Mouse (Mus musculus) heart, embryonic 14.5 days (tissue): ENCODE results near the gene Dennd1c. TPM values are rescaled to one million over a fixed set of nuclear protein-coding genes. Genes with fewer than 3 reads are reported as not detected.

Source experiments
- ATAC-seq: fragments of 200-750 bp; cut with Nextera tagmentation; 2 replicates; pipeline ENCODE4 v1.8.0; 2017; ENCODE audit warnings: low read depth, moderate TSS enrichment; ENCODE audit not compliant: insufficient number of reproducible peaks, insufficient read depth, low FRiP score
- H3K27ac ChIP-seq, 2 experiments: fragments of 200-500 bp in 1 of 2; fragments of 300-500 bp in 1 of 2; sonication (generic) in 1 of 2; replicated peaks in 1 of 2; 2 replicates each; pipeline ENCODE4 v1.5.1; 2012 to 2014; ENCODE audit warnings: low read depth in 2 of 2, low read length in 2 of 2, control low read depth in 1 of 2, mild to moderate bottlenecking in 1 of 2, mixed read lengths in 1 of 2; ENCODE audit not compliant: control insufficient read depth in 1 of 2, insufficient read depth in 1 of 2
- H3K27me3 ChIP-seq: fragments of 300-500 bp; sonication (generic); 2 replicates; pipeline ENCODE4 v1.6.1; 2014; ENCODE audit warnings: mild to moderate bottlenecking, low read length, control low read depth; ENCODE audit not compliant: control insufficient read depth, insufficient read depth
- H3K36me3 ChIP-seq: fragments of 300-500 bp; sonication (generic); 2 replicates; pipeline ENCODE4 v1.6.1; 2014; ENCODE audit warnings: mild to moderate bottlenecking, control low read depth, low read length, mixed read lengths; ENCODE audit not compliant: control insufficient read depth, insufficient read depth
- H3K4me1 ChIP-seq, 2 experiments: fragments of 200-500 bp in 1 of 2; fragments of 300-500 bp in 1 of 2; sonication (generic) in 1 of 2; 2 replicates each; pipeline ENCODE4 v1.6.1; 2012 to 2014; ENCODE audit warnings: low read length in 2 of 2, control low read depth in 1 of 2, mixed read lengths in 1 of 2; ENCODE audit not compliant: control insufficient read depth in 2 of 2, insufficient read depth in 2 of 2
- H3K4me2 ChIP-seq: fragments of 300-500 bp; sonication (generic); 2 replicates; pipeline ENCODE4 v1.6.1; 2014; ENCODE audit warnings: mild to moderate bottlenecking, low read length
- H3K4me3 ChIP-seq, 2 experiments: fragments of 200-500 bp in 1 of 2; fragments of 300-500 bp in 1 of 2; sonication (generic) in 1 of 2; 2 replicates each; pipeline ENCODE4 v1.5.1; 2012 to 2014; ENCODE audit warnings: low read length in 2 of 2, mild to moderate bottlenecking in 2 of 2, control low read depth in 1 of 2, low read depth in 1 of 2, moderate library complexity in 1 of 2; ENCODE audit not compliant: control insufficient read depth in 1 of 2, insufficient read depth in 1 of 2
- H3K9ac ChIP-seq: fragments of 300-500 bp; sonication (generic); 2 replicates; pipeline ENCODE4 v1.6.1; 2014; ENCODE audit warnings: mild to moderate bottlenecking, low read length
- H3K9me3 ChIP-seq: fragments of 300-500 bp; sonication (generic); 2 replicates; pipeline ENCODE4 v1.6.1; 2016; ENCODE audit warnings: low read length, control low read depth; ENCODE audit not compliant: control insufficient read depth
- WGBS: fragments of 180-500 bp; shearing (Covaris S2); extraction: QIAGEN DNeasy Blood & Tissue Kit; methylation state at CpG from one replicate; pipeline ENCODE4 v1.1.7; 2014; 5-methylcytosine and 5-hydroxymethylcytosine counted together
- polyA plus RNA-seq: library from polyadenylated mRNA; unstranded; fragments of >200 nt; fragmentation: Nextera tagmentation; extraction: Ambion mirVana; gene quantifications from 2 replicates; pipeline ENCODE4 v1.2.1, GENCODE M21; 2014

The Dennd1c gene
- polyA plus RNA-seq, 1 experiment from 2014 or later = 0.69 TPM

DNA sequence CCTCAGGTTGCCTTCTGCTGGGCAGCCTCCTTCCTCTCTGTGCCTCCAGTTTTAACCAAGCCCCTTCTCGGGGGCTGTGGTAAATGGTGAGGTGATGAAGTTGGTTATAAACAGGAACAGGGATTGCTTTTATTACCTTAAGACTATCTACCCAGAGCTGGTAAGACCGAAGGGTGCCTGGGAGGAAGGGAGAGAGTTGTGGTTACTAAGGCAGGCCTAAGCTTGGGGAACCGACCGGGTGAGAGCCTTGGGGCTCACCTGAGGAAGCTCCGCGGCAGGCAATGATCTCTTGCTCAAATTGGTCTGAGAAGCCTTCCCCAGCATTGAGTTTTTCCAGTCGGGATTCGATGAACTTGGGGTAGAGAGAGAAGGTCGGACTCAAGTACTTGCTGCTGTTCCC, 8.0 kb downstream of the Dennd1c start:
- Histone ChIP-seq H3K27ac (no peak overlapping the region), H3K9ac (no peak overlapping the region), H3K36me3 (no peaks in the 10 kb centered on the region), H3K4me1 (no peaks in the 10 kb centered on the region), H3K9me3 (no peaks in the 10 kb centered on the region), H3K4me2 (no peak overlapping the region), H3K4me3 (no peak overlapping the region), H3K27me3 (peaks cover 27% of the 10 kb centered on the region)
- no peak for ATAC-seq
- 12% methylated on average over 9 of the region's 9 CpGs for WGBS

DNA sequence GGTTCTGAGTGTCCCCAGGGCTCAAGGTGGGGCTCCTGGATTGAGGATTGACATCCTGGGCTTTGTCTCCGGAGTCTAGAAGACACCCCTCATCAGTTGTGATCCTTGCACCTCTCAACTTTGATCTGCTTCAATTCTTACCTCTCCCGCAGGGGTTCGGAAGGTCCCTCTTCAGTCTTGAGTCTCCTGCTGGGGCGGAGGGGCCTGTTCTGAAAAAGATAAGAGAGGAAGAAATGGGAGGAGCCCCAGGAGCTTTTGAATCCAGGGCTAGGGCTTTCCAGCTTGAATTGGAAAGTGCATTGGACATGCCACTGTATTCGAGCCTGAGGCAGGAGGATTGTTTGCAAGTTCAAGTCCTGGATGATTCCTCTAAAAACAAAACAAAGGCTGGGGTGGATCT, 11.4 kb downstream of the Dennd1c start:
- 37% methylated on average over 5 of the region's 5 CpGs for WGBS
- Histone ChIP-seq H3K4me3 (no peak overlapping the region), H3K4me1 (peaks cover 6 to 7% of the 10 kb centered on the region in 2 experiments; a peak in 2 of 4 replicates), H3K27ac (no peak overlapping the region), H3K9me3 (no peaks in the 10 kb centered on the region), H3K4me2 (no peak overlapping the region), H3K27me3 (peaks cover 53% of the 10 kb centered on the region), H3K36me3 (no peaks in the 10 kb centered on the region), H3K9ac (no peak overlapping the region)
- ATAC-seq = no peak

DNA sequence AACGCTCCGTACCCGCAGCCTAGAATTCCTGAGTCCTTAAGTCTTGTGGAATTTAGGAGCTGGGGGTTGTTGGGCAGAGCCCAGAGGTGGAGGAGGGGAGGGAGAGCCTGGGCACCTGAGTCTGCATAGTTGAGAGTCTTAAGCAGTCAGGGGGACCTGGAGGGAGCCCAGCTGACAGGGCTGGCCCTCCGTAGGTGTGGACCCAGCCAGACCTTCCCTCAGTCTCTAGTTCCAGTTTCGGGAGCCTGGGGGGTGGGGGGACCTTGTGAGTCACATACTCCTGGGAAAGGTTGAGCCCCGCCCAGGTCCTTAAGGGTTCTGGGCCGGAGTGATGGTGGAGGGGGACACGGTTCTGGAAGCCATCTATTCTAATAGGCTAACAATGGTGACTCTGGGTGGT, 15.3 kb downstream of the Dennd1c start:
- H3K36me3 ChIP-seq = no peaks in the 10 kb centered on the region
- H3K4me1 ChIP-seq = peaks cover 16 to 22% of the 10 kb centered on the region in 2 experiments; a peak in 3 of 4 replicates
- peaks cover 47% of the 10 kb centered on the region for H3K27me3 ChIP-seq
- no peak for ATAC-seq
- no peak overlapping the region for H3K9ac ChIP-seq
- H3K4me2 ChIP-seq = no peak overlapping the region
- no peaks in the 10 kb centered on the region for H3K9me3 ChIP-seq
- 16% methylated on average over 8 of the region's 8 CpGs for WGBS
- no peak overlapping the region for H3K27ac ChIP-seq
- no peak overlapping the region for H3K4me3 ChIP-seq

DNA sequence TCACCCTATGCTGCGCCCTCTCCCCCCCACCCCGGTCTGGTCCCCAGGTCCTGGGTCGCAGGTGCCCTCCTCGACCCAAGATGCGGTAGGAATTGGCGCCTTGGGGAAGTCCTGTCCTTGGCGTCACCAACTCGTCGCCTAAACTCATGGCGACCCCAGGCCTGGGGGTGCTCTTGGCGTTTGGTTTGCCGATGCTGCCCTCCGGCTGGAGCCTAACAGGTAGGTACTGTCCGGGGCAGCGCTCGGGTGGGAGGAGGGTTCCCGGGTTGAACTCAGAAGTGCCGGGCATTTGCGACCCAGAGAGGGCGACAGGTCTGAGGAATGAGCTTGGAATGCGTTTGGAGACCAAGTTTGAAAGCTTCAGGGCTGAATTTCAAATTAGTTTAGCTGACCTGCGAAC, 15.8 kb downstream of the Dennd1c start:
- Histone ChIP-seq H3K27ac (no peak overlapping the region), H3K4me3 (peak overlapping the region; percentile 13 to 44; a peak in 3 of 4 replicates), H3K27me3 (peaks cover 47% of the 10 kb centered on the region), H3K36me3 (0 out of 2 replicates have a peak, but pooled peaks cover 2% of the 10 kb centered on the region), H3K9me3 (no peaks in the 10 kb centered on the region), H3K4me2 (peak overlapping the region; percentile 77), H3K4me1 (peaks cover 18 to 27% of the 10 kb centered on the region in 2 experiments; a peak in 3 of 4 replicates), H3K9ac (no peak overlapping the region)
- ATAC-seq = no peak
- WGBS = 1% methylated on average over 22 of the region's 22 CpGs

DNA sequence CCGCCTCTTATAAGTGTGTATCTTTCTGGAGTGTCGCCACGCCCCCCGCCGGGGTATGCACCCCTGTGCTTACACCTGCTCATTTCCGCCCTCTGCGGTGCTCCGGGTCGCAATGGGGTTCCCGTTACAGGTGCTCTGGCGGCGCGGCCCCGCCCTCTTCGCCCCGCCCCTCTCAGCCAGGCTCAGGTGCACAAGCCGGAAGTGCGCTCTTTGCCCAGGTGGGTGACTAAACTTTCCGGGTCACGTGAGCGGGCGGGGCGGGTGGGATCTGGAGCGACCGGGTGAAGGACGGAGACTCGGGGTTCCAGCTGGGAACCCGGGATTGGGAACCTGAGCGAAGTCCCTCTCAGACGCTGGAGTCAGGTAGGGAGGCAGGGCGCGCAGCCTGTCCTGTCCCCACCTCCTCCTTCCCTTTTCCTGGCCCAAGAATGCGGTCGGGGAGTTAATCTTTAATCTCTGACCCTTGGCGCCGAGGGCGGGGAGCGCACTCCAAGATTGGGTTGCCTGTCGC, 16.2 kb downstream of the Dennd1c start:
- ATAC-seq = no peak
- Histone ChIP-seq H3K4me2 (peak overlapping the region; percentile 77), H3K36me3 (0 out of 2 replicates have a peak, but pooled peaks cover 2% of the 10 kb centered on the region), H3K27me3 (peaks cover 47% of the 10 kb centered on the region), H3K9ac (no peak overlapping the region), H3K4me1 (peaks cover 18 to 28% of the 10 kb centered on the region in 2 experiments; a peak in 3 of 4 replicates), H3K27ac (no peak overlapping the region), H3K4me3 (peak overlapping the region; percentile 16 to 44; a peak in 3 of 4 replicates), H3K9me3 (no peaks in the 10 kb centered on the region)
- WGBS = 2% methylated on average over 38 of the region's 39 CpGs

DNA sequence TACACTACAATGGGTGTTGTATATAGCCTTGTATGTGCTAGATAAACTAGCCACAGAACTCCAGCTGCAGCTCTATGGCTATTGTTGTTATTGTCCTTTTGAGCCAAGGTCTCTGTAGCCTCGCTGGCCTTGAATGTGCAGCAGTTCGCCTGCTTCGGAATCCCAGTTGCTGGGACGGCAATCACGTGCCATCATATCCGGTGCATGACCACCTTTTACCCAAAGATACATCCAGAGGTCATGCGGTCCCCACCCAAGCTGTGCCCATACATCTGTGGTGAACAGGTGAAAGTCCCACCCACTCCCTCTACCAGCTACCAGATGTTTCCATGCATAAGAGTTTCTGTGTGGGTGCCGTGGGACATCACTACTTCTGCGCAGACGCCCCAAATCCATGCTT, 17.2 kb downstream of the Dennd1c start:
- H3K4me2 ChIP-seq = peak overlapping the region; percentile 68
- peak overlapping the region in 1 of 2 experiments; percentile 69; a peak in 2 of 4 replicates for H3K4me3 ChIP-seq
- no peaks in the 10 kb centered on the region for H3K9me3 ChIP-seq
- 42% methylated on average over 10 of the region's 10 CpGs for WGBS
- no peak overlapping the region; the same call in 1 of the 2 replicates for H3K9ac ChIP-seq
- no peak overlapping the region for H3K27ac ChIP-seq
- peaks cover 9% of the 10 kb centered on the region; the same call in 1 of the 2 replicates for H3K36me3 ChIP-seq
- peaks cover 43% of the 10 kb centered on the region for H3K27me3 ChIP-seq
- H3K4me1 ChIP-seq = peaks cover 18 to 28% of the 10 kb centered on the region in 2 experiments; a peak in 3 of 4 replicates
- no peak for ATAC-seq

DNA sequence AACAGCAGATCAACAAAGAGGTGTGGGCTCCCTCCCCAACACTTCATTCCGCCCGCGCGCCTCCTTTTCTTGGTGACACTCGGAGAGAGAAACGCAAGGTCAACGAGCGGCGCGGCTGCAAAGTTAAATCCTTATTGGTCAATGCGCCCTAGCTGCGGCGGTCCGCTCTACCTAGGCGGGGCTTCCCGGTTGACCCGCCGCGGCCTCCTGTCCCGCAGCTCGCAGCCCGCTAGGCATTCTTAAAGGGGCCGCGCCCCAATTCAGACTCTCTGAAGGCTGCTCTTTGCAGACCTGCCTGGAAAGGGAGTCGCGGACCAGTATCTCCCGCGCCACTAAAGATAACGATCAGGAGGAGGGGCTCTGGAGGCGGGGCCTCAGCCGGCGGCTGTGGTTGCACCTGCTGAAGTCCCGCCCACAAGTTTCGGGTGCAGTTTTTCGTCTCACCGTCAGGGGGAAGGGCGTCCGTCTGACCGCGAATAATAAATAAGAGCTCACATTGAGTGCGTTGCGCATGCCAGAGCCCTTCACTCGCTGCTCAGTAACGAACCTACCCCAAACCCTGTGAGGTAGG, 18.0 kb downstream of the Dennd1c start:
- Histone ChIP-seq H3K9ac (peak overlapping the region; percentile 81), H3K36me3 (peaks cover 15% of the 10 kb centered on the region), H3K4me3 (peak overlapping the region; percentile 69 to 80), H3K9me3 (no peaks in the 10 kb centered on the region), H3K4me1 (peaks cover 18 to 28% of the 10 kb centered on the region in 2 experiments; a peak in 3 of 4 replicates), H3K27ac (peak overlapping the region; percentile 57 to 69), H3K27me3 (peaks cover 42% of the 10 kb centered on the region), H3K4me2 (peak overlapping the region; percentile 68)
- under 1% methylated on average over 44 of the region's 44 CpGs for WGBS
- ATAC-seq = peak; percentile 85
